Mouse (Mus musculus): ENCODE results near the gene Dad1. TPM values are rescaled to one million over a fixed set of nuclear protein-coding genes. Genes with fewer than 3 reads are reported as not detected.
"Not testable (repeated sequence)": the region's sequence is repeated elsewhere in the genome, so short reads cannot be mapped to it uniquely, and the experiment has no call there.

Dad1 gene
- polyA plus RNA-seq, 1 experiment from 2014 or later, result 416 TPM

DNA sequence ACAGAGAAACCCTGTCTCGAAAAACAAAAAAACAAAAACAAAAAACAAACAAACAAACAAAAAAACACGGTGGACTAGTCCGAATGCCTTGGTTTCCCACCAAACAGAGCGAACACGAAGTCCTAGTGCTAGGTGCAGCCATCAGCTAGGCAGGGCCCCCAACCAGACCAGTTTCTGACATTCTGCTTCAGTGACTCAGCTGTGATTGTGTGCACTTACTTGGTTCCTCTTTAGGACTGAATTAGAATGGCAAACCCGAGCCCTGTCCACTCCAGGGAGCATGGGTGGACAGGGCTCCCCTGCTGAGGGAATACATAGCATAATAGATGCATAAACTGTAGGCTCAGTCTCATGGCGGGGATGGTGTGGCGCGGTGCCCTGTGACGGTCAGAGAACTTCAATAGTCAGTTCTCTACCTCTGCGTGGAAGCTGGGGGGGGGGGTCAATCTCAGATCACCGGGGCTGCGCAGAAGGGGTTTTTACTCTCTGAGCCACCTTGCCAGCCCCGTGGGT is 23.2 kb downstream of the Dad1 start:
- Histone ChIP-seq H3K9me3 (replicated peaks) (no peaks in the 10 kb centered on the region), H3K27me3 (replicated peaks) (no peaks in the 10 kb centered on the region), H3K9ac (replicated peaks) (no peak overlapping the region), H3K36me3 (peaks cover 10% of the 10 kb centered on the region), H3K4me3 (replicated peaks) (no peak overlapping the region), H3K4me2 (no peak overlapping the region), H3K27ac (replicated peaks) (no peak overlapping the region), H3K4me1 (peaks cover 64% of the 10 kb centered on the region)
- 85% methylated on average over 14 of the region's 14 CpGs for WGBS
- no peak for ATAC-seq (ENCODE audit: low FRiP score)

DNA sequence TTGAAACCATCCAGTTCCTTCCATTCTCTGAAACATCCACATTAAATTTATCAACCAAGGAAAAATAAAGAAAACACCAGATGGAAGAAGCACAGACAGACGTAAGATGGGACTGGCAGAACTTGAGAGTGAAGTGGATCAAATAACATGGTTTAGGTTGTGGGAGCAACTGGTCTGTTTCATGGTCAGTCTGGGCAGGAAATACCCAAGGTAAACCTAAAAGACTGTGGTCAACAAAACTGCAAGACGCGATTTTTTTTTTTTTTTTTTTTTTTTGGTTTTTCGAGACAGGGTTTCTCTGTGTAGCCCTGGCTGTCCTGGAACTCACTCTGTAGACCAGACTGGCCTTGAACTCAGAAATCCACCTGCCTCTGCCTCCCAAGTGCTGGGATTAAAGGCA is 24.1 kb downstream of the Dad1 start:
- not testable (repeated sequence) for H3K36me3 ChIP-seq; H3K4me2 ChIP-seq; H3K27ac ChIP-seq (replicated peaks); ATAC-seq (ENCODE audit: low FRiP score); H3K9me3 ChIP-seq (replicated peaks); H3K9ac ChIP-seq (replicated peaks); H3K27me3 ChIP-seq (replicated peaks); H3K4me3 ChIP-seq (replicated peaks)
- peaks cover 70% of the 10 kb centered on the region for H3K4me1 ChIP-seq
- WGBS, result 88% methylated on average over 3 of the region's 4 CpGs

DNA sequence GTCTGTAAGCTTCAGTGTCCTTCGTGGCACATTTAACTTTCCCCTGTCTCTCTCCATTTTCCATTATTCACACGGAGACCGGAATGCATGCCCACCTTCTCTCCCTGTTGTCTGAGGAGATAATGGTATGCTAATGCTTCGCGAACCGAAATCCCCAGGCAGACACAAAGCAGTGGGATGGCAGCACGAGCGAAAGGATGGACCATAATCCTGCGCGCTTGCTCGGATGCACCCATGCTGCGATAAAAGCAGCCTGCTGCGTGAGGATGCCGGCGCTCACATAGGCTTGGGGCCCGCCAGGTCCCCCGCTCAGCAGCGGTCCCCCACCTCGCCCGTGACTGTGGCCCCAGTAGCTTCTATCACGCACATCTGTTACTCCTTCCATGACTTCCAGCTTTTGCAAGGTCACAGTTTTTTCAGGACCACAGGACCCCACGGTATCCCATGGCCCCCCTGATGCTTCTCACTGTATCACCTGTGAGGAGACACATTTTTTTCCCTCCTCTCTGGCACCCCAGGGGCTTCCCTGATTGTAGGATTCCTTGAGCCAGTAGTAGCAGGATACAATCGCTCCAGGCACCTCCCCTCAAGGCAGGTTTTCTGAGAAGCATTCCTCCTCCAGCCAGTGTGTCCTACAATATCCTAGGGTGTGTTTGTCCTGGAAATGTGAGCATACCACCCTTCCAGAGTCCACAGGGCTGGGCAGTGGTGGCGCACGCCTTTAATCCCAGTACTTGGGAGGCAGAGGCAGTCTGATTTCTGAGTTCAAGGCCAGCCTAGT is 24.8 kb downstream of the Dad1 start:
- peaks cover 68% of the 10 kb centered on the region for H3K4me1 ChIP-seq
- H3K4me3 ChIP-seq (replicated peaks), result peak overlapping the region; percentile 24
- peak overlapping the region; percentile 81 for H3K27ac ChIP-seq (replicated peaks)
- no peaks in the 10 kb centered on the region for H3K9me3 ChIP-seq (replicated peaks)
- H3K4me2 ChIP-seq, result peak overlapping the region; percentile 59
- H3K9ac ChIP-seq (replicated peaks), result peak overlapping the region; percentile 41
- WGBS, result 6% methylated on average over 25 of the region's 25 CpGs
- no peaks in the 10 kb centered on the region for H3K27me3 ChIP-seq (replicated peaks)
- no peaks in the 10 kb centered on the region for H3K36me3 ChIP-seq
- peak; percentile 49 for ATAC-seq (ENCODE audit: low FRiP score)

DNA sequence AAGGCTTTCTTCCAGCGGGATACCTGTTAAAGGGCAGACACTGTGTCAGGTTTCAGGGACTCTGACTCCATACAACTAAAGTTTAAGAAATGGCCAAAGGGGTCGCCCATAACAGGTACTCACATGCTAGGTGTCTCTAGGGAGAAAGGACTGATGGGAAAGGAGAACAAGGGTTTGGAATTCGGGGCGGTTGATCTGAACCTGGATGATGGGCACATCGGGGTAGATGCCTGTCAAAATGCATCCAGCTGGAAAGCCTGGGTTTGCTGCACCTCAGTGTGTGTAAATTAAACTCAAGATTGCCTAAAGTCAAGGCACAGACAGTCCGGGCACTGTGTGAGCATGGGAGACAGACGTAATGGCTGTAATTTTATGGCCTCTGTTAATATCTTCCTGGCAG is 25.4 kb downstream of the Dad1 start:
- no peaks in the 10 kb centered on the region for H3K27me3 ChIP-seq (replicated peaks)
- ATAC-seq (ENCODE audit: low FRiP score), result peak; percentile 38
- no peaks in the 10 kb centered on the region for H3K9me3 ChIP-seq (replicated peaks)
- peak overlapping the region; percentile 41 for H3K9ac ChIP-seq (replicated peaks)
- H3K27ac ChIP-seq (replicated peaks), result peak overlapping the region; percentile 81
- 11% methylated on average over 7 of the region's 7 CpGs for WGBS
- H3K4me3 ChIP-seq (replicated peaks), result peak overlapping the region; percentile 29
- H3K4me1 ChIP-seq, result peaks cover 62% of the 10 kb centered on the region
- no peaks in the 10 kb centered on the region for H3K36me3 ChIP-seq
- H3K4me2 ChIP-seq, result peak overlapping the region; percentile 59

GRCm38 (mm10) chr14:54227911-54228451 is 25.9 kb downstream of the Dad1 start:
- H3K27me3 ChIP-seq (replicated peaks), result no peaks in the 10 kb centered on the region; the same call in 1 of the 2 replicates

GRCm38 (mm10) chr14:54226911-54227811 is 26.7 kb downstream of the Dad1 start:
- Histone ChIP-seq H3K4me2 (peak overlapping the region; percentile 59), H3K36me3 (no peaks in the 10 kb centered on the region), H3K27ac (replicated peaks) (no peak overlapping the region), H3K9ac (replicated peaks) (no peak overlapping the region), H3K4me3 (replicated peaks) (no peak overlapping the region), H3K4me1 (peaks cover 50% of the 10 kb centered on the region), H3K9me3 (replicated peaks) (no peaks in the 10 kb centered on the region), H3K27me3 (replicated peaks) (no peaks in the 10 kb centered on the region; the same call in 1 of the 2 replicates)
- 58% methylated on average over 16 of the region's 16 CpGs for WGBS
- ATAC-seq (ENCODE audit: low FRiP score), result no peak

More at GRCm38 (mm10) chr14:54227911-54228451, 25.9 kb downstream of the Dad1 start:
- no peaks in the 10 kb centered on the region for H3K9me3 ChIP-seq (replicated peaks)
- H3K4me1 ChIP-seq, result peaks cover 57% of the 10 kb centered on the region
- peak overlapping the region; percentile 45 for H3K9ac ChIP-seq (replicated peaks)
- no peaks in the 10 kb centered on the region for H3K36me3 ChIP-seq
- H3K4me2 ChIP-seq, result peak overlapping the region; percentile 59
- 1% methylated on average over 10 of the region's 10 CpGs for WGBS
- H3K27ac ChIP-seq (replicated peaks), result peak overlapping the region; percentile 81
- ATAC-seq (ENCODE audit: low FRiP score), result peak; percentile 58
- H3K4me3 ChIP-seq (replicated peaks), result peak overlapping the region; percentile 29

DNA sequence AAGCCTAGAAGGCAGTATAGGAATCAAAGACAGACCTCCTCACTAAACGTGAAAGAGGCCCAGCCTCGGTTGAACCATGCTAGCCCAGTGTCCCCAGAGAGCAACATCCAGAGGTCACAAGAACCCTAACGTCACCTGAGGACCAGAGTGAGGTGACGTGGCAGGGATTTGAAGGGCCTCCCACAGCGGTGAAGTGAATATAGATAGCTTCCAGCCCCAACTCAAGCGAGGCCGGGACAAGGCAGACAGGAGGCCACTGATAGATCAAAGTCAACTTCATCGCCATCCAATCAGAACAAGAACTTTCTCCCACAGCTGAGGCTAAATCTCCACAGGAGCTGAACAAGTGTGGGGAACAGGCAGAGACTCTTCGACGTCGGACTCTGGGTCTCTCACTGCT is 28.2 kb downstream of the Dad1 start:
- H3K27ac ChIP-seq (replicated peaks), result peak overlapping the region; percentile 60
- no peak for ATAC-seq (ENCODE audit: low FRiP score)
- no peaks in the 10 kb centered on the region for H3K9me3 ChIP-seq (replicated peaks)

DNA sequence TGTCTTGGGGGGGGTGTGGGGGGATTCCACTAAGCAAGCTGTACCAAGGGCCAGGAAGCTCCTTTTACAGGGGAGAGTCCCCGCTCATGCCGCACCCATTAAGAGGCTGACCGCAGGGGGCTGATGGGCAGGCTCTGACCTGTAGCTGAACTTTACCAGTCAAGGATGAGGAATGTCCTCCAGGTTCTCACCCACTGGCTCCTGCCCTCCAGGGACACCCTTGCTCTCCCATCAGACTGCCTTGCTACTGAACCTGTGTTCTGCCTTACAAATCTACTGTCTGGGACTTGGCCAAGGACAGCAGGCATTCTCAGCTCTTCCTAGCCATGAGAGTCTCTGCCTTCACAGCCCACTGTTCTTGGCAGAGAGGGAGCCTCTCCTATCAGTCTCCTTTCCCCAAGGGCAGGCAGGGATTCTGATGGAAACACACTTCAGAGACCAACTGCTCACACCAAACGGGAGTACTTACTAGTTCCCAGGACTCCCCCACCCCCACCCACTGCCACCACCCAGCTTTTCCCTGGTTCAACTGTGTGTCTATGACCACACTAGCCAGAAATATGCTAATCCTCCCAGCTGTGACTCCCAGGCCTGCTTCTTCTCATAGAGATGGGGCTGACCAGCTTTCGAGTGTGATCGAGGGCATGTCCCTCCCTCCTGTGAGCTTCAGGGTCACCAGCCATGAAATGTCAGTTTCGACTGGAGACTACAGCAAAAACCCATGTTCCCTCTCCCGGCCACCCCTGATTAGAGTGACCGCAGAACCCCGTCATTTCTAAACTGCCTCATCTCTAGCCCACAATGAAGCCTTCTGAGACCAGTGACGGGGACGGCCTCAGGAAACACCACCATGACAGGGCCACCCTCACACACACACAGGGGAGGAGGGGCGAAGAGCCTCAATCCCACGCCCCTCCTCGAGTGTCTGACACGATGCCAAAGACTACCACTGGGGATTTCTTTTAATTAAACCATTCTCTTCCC is 29.1 kb downstream of the Dad1 start:
- Histone ChIP-seq H3K36me3 (no peaks in the 10 kb centered on the region), H3K27me3 (replicated peaks) (no peaks in the 10 kb centered on the region; the same call in 1 of the 2 replicates), H3K4me1 (peaks cover 39% of the 10 kb centered on the region), H3K9me3 (replicated peaks) (no peaks in the 10 kb centered on the region), H3K4me3 (replicated peaks) (no peak overlapping the region), H3K4me2 (no peak overlapping the region), H3K9ac (replicated peaks) (no peak overlapping the region), H3K27ac (replicated peaks) (peak overlapping the region; percentile 63)
- WGBS, result 46% methylated on average over 16 of the region's 16 CpGs
- ATAC-seq (ENCODE audit: low FRiP score), result peak; percentile 12; the same call in 1 of the 2 replicates

More for the DNA sequence above, 28.2 kb downstream of the Dad1 start:
- Histone ChIP-seq H3K36me3 (no peaks in the 10 kb centered on the region), H3K4me1 (peaks cover 40% of the 10 kb centered on the region), H3K27me3 (replicated peaks) (no peaks in the 10 kb centered on the region; the same call in 1 of the 2 replicates), H3K9ac (replicated peaks) (no peak overlapping the region), H3K4me2 (no peak overlapping the region), H3K4me3 (replicated peaks) (no peak overlapping the region)
- WGBS, result 74% methylated on average over 11 of the region's 11 CpGs

DNA sequence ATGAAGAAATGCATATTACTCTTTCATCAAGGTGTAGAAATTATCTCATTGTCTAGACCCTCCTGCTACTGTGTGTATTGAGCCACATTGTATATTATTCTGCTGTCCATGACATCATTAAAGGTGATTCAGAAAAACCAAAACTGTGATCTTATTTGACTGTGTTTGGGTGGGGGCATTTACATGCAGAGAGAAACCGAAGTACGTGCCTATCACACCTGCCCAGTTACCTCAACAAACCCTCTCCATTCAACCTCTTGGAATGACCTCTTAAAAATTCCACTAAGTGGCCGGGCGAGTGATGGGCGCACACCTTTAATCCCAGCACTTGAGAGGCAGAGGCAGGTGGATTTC is 29.9 kb downstream of the Dad1 start:
- Histone ChIP-seq H3K27me3 (replicated peaks) (no peaks in the 10 kb centered on the region; the same call in 1 of the 2 replicates), H3K4me2 (no peak overlapping the region), H3K36me3 (no peaks in the 10 kb centered on the region), H3K4me1 (peaks cover 36% of the 10 kb centered on the region), H3K27ac (replicated peaks) (no peak overlapping the region), H3K4me3 (replicated peaks) (no peak overlapping the region), H3K9ac (replicated peaks) (no peak overlapping the region), H3K9me3 (replicated peaks) (no peaks in the 10 kb centered on the region)
- no peak for ATAC-seq (ENCODE audit: low FRiP score)
- 93% methylated on average over 5 of the region's 5 CpGs for WGBS

DNA sequence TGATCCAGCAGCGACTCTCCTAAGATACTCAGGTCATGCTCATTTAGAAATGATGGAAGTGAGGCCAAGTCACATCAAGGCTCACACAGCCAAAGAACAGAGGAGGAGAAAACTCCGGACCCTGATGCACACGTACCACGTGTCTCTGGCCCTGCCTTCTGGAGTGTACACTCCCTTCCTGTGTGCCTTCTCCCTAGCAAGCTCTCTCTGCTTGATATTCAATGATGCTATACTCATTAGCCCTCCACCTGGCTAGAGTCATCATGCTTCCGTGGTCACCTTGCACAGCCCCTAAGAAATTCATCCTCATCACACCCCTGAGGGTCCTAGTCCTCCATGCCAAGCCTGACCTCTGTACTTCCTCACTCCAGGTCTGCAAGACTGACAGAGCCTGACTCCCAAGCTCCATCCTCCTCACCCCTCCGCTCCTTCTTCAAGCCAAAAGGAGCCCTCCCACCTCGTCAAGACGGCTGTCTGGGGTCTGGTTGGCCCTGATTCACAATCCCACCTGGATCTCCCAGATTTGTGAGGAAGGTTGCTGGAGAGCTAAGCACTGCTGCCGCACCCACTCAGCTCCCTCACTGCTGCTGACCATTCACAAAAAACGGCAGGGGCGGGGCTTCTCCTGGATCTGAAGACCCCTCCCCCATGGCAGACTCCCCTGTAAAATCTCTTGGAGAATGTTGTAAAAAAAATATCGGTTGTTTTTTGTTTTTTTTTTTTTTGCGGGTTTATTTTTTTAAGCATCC is 30.4 kb downstream of the Dad1 start:
- H3K4me3 ChIP-seq (replicated peaks), result no peak overlapping the region
- H3K27me3 ChIP-seq (replicated peaks), result no peaks in the 10 kb centered on the region; the same call in 1 of the 2 replicates
- H3K9ac ChIP-seq (replicated peaks), result no peak overlapping the region
- no peaks in the 10 kb centered on the region for H3K36me3 ChIP-seq
- no peaks in the 10 kb centered on the region for H3K9me3 ChIP-seq (replicated peaks)
- ATAC-seq (ENCODE audit: low FRiP score), result no peak
- no peak overlapping the region for H3K4me2 ChIP-seq
- no peak overlapping the region for H3K27ac ChIP-seq (replicated peaks)
- 62% methylated on average over 13 of the region's 13 CpGs for WGBS
- H3K4me1 ChIP-seq, result peaks cover 36% of the 10 kb centered on the region

Data from neural tube, embryonic 15.5 days (tissue).